8 mouse cellular contexts compared by ENCODE assay signal in the genomic region with DNA sequence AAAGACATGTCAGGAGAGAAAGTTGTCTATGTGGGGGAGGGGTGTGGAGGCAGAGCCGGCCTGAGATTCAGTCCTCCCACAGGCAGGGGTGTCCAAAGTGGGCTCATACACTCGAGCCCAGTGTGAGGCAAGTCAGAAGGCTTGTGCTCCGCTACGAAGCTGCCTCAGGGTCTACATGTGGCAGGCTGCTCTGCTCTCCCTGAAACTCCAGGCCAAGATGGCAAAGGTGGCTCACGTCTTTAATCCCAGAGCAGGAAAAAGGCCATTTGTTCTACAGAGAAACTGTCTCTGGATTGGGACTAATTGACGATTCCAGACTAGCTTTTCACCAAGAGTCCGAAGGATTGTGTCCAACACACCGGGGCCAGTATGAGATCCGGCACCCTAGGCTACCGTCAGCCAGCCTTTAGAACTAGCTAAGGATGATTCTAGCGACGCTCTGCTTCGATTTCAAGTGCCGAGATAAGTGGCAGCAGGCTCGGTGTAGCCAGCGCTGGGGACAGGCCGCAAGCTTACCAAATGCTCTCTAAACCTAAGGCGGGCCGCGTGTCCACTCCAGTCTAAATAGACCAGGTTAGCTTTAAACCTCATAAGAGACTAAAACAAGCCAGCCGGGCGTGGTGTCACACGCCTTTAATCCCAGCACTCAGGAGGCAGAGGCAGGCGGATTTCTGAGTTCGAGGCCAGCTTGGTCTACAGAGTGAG. TPM values are rescaled to one million over a fixed set of nuclear protein-coding genes. Genes with fewer than 3 reads are reported as not detected.
DNase-seq lines count a peak whose midpoint lies in the region; ATAC-seq and TF ChIP-seq lines count a peak whose summit lies in the region.

No protein-coding gene starts in this region.

- peak overlapping the region; percentile 90 for H3K9ac ChIP-seq in intestine, embryonic 16.5 days (ENCODE audit: low read depth, low read length)

- H3K36me3 ChIP-seq in intestine, embryonic 16.5 days (ENCODE audit: control insufficient read depth, insufficient read depth, low read length) = peaks cover 13% of the 10 kb centered on the region

- ATAC-seq in intestine, embryonic 16.5 days = no peak

- no peak for TF ChIP-seq POLR2A in olfactory bulb, adult 2 months (IDR thresholded peaks at IDR 0.05; ENCODE audit: insufficient read depth, low read depth, low read length)

- peaks cover 21% of the 10 kb centered on the region for H3K4me1 ChIP-seq in intestine, embryonic 16.5 days (ENCODE audit: control insufficient read depth, insufficient read depth, low read length)
- H3K4me1 ChIP-seq in olfactory bulb, adult 2 months (ENCODE audit: control insufficient read depth, insufficient read depth, low read length) = peaks cover 12% of the 10 kb centered on the region

- no peaks in the 10 kb centered on the region for H3K9me3 ChIP-seq in intestine, embryonic 16.5 days (ENCODE audit: control insufficient read depth, low read length)

- peak overlapping the region; percentile 88 for H3K4me2 ChIP-seq in intestine, embryonic 16.5 days (ENCODE audit: low read depth, low read length)

- no peak for TF ChIP-seq CTCF in olfactory bulb, adult 2 months (IDR thresholded peaks at IDR 0.05; ENCODE audit: insufficient read depth, low read depth, low read length)

- H3K27ac ChIP-seq in intestine, embryonic 16.5 days (ENCODE audit: low read length) = peak overlapping the region; percentile 55
- H3K27ac ChIP-seq in olfactory bulb, adult 2 months (ENCODE audit: insufficient read depth, low read depth, low read length) = no peak overlapping the region

- peak; percentile 19 for DNase-seq in adrenal gland, postnatal 10 days
- DNase-seq in adrenal gland, postnatal 36 days = no peak
- peak; percentile 15 for DNase-seq in retina, embryonic 14.5 days (ENCODE audit: low spot score)
- DNase-seq in retina, postnatal 1 day = no peak
- DNase-seq in layer of hippocampus, adult 11-12 months (ENCODE audit: low spot score) = no peak
- DNase-seq in frontal cortex, adult 2 months (ENCODE audit: extremely low spot score in 1 of 2, low spot score in 1 of 2) = no peak

- peaks cover 20% of the 10 kb centered on the region; the same call in 1 of the 2 replicates for H3K27me3 ChIP-seq in intestine, embryonic 16.5 days (replicated peaks; ENCODE audit: control insufficient read depth, insufficient read depth, low read length)

- peak overlapping the region; percentile 82 for H3K4me3 ChIP-seq in intestine, embryonic 16.5 days (ENCODE audit: low read length)
- H3K4me3 ChIP-seq in olfactory bulb, adult 2 months (ENCODE audit: insufficient read depth, low read depth, low read length) = peak overlapping the region; percentile 85

- WGBS in intestine, embryonic 16.5 days = 3% methylated on average over 25 of the region's 25 CpGs
- WGBS in olfactory bulb, adult 2 months = 2% methylated on average over 25 of the region's 25 CpGs

RNA-seq across cellular contexts. Expression of gene Rpl18a, which starts 0.7 kb away (rescaled TPM):
- 1,000 to 10,000 TPM; 1,717 to 1,755 TPM for total RNA-seq in adrenal gland, postnatal 10 days (2021)
- 1,000 to 10,000 TPM; 1,312 to 1,373 TPM for total RNA-seq in adrenal gland, postnatal 36 days (2021)
- 4,291 and 4,407 TPM in 2 replicates for polyA plus RNA-seq in intestine, embryonic 16.5 days (2015; fragmentation: Nextera tagmentation; extraction: Ambion mirVana)
- polyA plus RNA-seq in olfactory bulb, adult 2 months (2012; ENCODE audit: insufficient read depth, insufficient read length, low replicate concordance, missing spikeins) = 776 and 1,161 TPM in 2 replicates
- polyA plus RNA-seq in frontal cortex, adult 2 months (2012; rRNA removed) = 1,785 and 1,788 TPM in 2 replicates

RNA-seq across cellular contexts. Expression of gene Slc5a5, which starts 3.9 kb away (rescaled TPM):
- under 1 TPM; 0.27 to 0.42 TPM for total RNA-seq in adrenal gland, postnatal 10 days (2021)
- not detected for total RNA-seq in adrenal gland, postnatal 36 days (2021)
- polyA plus RNA-seq in intestine, embryonic 16.5 days (2015; fragmentation: Nextera tagmentation; extraction: Ambion mirVana) = 0.31 and 0.32 TPM in 2 replicates
- polyA plus RNA-seq in olfactory bulb, adult 2 months (2012; ENCODE audit: insufficient read depth, insufficient read length, low replicate concordance, missing spikeins) = not detected in 2 replicates
- 9.9 and 12.3 TPM in 2 replicates for polyA plus RNA-seq in frontal cortex, adult 2 months (2012; rRNA removed)

RNA-seq across cellular contexts. Expression of gene Map1s, which starts 9.3 kb away (rescaled TPM):
- total RNA-seq in adrenal gland, postnatal 10 days (2021) = 10 to 100 TPM; 26.7 to 30.2 TPM
- total RNA-seq in adrenal gland, postnatal 36 days (2021) = 10 to 100 TPM; 25.6 to 42.0 TPM
- polyA plus RNA-seq in intestine, embryonic 16.5 days (2015; fragmentation: Nextera tagmentation; extraction: Ambion mirVana) = 32.6 and 34.3 TPM in 2 replicates
- not detected in 2 replicates for polyA plus RNA-seq in olfactory bulb, adult 2 months (2012; ENCODE audit: insufficient read depth, insufficient read length, low replicate concordance, missing spikeins)
- 64.9 and 66.1 TPM in 2 replicates for polyA plus RNA-seq in frontal cortex, adult 2 months (2012; rRNA removed)

RNA-seq across cellular contexts. Expression of gene Ccdc124, which starts 22.7 kb away (rescaled TPM):
- total RNA-seq in adrenal gland, postnatal 10 days (2021) = 10 to 100 TPM; 42.0 to 42.6 TPM
- total RNA-seq in adrenal gland, postnatal 36 days (2021) = 10 to 100 TPM; 54.7 to 57.2 TPM
- 79.3 and 90.1 TPM in 2 replicates for polyA plus RNA-seq in intestine, embryonic 16.5 days (2015; fragmentation: Nextera tagmentation; extraction: Ambion mirVana)
- not detected in 2 replicates for polyA plus RNA-seq in olfactory bulb, adult 2 months (2012; ENCODE audit: insufficient read depth, insufficient read length, low replicate concordance, missing spikeins)
- 185 and 189 TPM in 2 replicates for polyA plus RNA-seq in frontal cortex, adult 2 months (2012; rRNA removed)

RNA-seq across cellular contexts. Expression of gene Kcnn1, which starts 33.4 kb away (rescaled TPM):
- total RNA-seq in adrenal gland, postnatal 10 days (2021) = 1 to 10 TPM; 3.0 to 3.1 TPM
- 1 to 10 TPM; 2.3 to 4.0 TPM for total RNA-seq in adrenal gland, postnatal 36 days (2021)
- polyA plus RNA-seq in intestine, embryonic 16.5 days (2015; fragmentation: Nextera tagmentation; extraction: Ambion mirVana) = 1.0 and 1.2 TPM in 2 replicates
- not detected in 2 replicates for polyA plus RNA-seq in olfactory bulb, adult 2 months (2012; ENCODE audit: insufficient read depth, insufficient read length, low replicate concordance, missing spikeins)
- polyA plus RNA-seq in frontal cortex, adult 2 months (2012; rRNA removed) = 25.2 and 27.9 TPM in 2 replicates

Comparison
In these comparisons a context has a peak if more than half of its experiments do, and no peak if none do; other contexts are left out.
1. DNase-seq: peak in adrenal gland, postnatal 10 days (single experiment) and retina, embryonic 14.5 days (single experiment); none in adrenal gland, postnatal 36 days (0 of 2), retina, postnatal 1 day (single experiment), layer of hippocampus, adult 11-12 months (single experiment) and frontal cortex, adult 2 months (0 of 2).